Mouse (Mus musculus) cerebellum, postnatal 4 days (tissue): ENCODE data around the gene Fndc3a.
A peak's percentile ranks its signal among the peaks of the same experiment; 100 is the strongest.

Experiments
- DNase-seq, 2 experiments: peaks; one replicate each; pipeline ENCODE4 v3.0.0; 2022; ENCODE audit warnings: low spot score in 2 of 2, mixed read lengths in 1 of 2

The Fndc3a gene

DNA sequence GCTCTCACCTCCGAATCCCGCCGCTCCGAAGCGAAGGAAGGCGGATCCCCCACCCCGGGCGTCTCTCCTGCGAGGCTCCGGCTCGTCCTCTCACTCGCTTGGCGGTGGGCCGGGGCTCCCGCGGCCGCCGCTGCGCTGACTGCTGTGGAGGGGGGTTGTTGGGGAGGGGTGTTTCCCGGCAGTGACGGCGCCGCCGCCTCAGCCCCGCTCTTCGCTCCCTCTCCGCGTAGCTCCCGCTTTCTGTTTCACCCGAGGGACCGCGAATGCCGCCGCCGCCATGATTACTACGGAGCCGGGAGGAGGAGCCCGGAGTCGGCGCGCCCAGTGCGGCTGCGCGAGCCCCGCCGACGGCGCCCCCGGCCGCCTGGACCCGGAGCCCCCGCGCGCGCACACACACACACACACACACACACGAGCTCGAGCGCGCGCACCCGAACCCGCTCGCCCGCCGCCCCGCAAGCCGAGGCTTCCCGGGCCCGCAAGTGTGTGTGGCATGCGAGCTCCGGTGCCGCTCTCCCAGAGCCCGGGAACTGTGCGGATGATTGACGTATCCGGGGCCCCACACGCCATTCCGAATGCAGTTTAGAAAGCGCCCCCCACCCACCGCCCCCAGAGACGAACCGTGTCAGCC lies at the start of gene Fndc3a:
Fndc3a (minus strand) TSS at position 294 of the 631 bp plus-strand sequence.
- DNase-seq, result peak; percentile 65 to 88

DNA sequence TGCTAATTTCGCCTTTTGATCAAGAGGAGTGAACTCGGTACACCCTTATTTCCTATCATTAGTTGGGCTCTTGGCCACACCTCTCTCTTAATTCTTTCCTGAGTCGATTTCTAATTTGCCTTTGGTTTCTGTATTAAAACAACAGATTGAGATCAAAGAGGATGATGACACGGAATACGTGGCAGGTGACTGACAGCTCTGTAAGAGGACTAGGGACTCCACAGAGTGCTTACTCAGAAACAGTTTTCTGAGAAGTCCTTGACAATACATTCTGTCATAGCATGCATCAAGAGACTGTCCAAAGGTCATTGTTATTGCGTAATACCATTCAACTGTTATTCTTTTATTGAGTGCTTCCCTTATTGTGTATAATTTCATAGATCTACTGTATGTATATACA lies 43.1 kb upstream of the Fndc3a start:
- no peak for DNase-seq

DNA sequence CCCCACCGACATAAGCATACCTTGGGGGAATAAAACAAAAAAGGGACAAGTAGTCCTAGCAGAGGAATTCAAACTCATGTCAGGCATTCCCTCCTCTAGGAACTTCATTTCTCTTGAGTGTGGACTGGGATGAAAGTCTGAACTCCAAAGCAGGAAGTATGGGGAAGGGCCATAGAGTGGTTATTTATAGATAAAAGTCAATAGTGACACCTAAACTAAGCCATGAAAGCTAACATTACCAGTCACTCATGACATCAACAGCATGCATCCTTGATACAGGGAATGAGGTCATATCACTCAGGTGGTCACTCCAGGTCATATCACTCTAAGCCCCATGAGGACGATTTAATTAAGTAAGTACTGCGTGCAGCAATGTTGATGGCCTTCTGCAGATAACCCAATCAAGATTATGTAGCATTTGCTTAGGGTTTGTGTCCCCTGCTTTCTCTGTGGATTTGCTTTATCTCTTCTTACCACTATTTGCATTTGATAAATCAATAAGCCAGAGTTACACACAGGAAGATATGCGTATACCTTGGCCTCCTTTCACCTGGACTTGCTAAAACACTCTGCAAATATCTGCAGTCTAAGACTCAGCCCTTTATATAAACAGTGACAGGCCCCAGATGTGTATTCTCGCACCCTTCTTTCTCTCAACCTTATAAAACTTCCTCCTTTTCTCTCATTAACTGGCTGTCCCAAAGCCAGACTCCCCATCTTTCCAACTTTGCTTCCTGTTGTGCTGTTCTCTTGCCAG lies 40.8 kb upstream of the Fndc3a start:
- no peak for DNase-seq

DNA sequence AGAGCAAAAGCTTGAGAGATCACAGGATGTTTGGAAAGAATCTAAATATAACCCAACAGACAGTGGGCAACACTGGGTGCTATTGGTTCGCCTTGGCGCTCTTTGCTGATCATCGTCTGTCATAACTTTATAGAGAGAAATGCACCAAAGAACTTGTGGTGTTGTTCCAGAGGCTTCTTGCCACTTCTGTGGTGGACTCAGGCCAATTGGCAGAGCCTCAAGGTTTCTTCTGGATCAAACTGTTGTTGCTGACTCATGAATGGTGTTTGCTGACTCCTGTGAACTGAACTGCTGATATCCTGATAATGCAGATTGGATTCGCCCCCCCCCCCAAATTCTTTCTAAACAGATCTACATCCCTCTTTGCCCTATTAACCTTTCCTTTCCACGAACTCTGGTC lies 38.5 kb upstream of the Fndc3a start:
- no peak for DNase-seq

DNA sequence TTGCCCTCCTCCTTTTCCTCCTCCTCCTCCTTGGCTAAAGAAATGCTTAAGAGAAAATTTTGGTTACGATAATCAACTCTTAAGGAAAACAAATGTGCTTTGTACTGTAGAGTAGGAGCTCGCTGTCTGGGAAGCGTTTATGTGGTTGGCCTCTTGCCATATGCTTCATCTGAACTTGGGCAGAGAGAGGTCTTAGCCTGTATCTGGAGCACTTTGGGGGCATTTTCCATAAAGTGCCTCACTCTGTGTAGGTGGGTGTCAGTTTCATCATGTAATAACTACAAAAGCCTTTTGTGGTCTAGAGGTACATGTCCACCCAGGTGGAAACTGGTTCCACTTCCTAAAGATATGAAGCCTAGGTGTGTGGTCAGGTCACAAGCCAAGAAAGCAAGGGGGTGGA lies 31.9 kb upstream of the Fndc3a start:
- no peak for DNase-seq

DNA sequence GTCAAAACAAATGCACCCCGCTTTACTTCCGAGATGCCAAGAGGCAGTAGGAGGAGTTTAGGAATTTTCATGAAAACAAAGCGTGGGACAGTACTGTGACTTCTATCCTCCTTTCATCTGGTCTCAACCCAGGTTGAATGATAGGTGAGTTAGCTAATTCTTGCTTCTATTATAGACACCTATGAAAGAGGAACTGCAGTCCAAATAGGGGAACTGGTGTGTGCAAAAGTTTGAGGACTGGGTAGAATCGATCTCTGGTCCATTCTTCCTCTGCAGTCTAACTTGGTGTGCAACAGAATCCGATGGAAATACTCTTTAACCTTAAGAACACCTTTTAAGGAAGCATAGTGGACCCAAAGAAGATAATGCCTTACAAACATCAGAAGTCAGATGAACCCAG lies 30.5 kb upstream of the Fndc3a start:
- DNase-seq, result no peak

DNA sequence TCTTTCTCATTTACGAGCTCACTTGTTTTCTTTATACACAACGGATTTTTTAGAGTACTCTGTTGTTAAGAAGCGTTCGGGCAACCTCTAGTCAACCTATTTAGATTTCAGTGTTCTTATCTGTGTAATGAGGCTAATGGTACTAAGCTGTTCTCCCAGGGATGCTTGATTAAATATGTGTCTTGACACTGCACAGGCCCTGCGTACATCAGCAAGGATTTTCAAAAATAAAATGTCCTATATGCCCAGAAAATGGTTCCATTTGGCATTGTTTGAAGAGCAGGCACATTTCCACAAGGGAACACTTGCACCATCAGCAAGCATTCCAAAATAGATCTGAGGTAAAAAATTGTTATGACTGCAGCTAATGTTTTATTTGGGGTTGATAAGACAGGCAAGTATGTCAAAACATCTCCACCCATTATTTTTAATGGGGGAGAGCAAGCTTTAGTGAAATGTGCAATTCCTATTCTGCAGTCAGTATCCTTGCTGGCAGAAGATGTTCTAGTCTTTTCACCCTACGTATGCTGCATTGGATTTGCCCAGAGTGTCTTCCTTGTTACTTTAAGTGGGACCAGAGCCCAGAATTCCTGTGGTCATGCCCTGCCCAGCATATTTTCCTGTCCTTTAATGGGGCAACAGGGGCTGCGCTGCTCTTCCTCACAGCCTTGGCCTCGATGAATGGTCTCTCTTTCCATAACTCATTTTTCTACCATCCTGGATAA lies 29.8 kb upstream of the Fndc3a start:
- DNase-seq, result no peak

DNA sequence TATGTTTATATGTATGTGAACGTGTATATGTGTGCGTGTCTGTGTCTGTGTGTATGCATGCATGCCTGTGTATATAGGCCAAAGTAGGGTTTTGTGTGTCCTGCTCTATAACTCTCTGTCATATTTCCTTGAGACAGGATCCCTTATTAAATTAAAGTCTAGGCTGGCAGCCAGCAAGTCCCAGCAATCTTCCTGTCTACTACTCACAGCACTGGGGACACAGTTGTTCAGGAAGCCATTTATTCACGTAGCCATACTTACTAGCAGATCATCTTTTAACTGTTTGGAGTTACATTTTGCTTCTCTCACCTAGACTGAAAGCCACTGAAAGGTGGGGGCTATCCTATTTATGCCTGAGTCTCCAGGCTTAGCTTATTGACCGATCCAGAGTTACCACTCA lies 29.0 kb upstream of the Fndc3a start:
- no peak for DNase-seq

DNA sequence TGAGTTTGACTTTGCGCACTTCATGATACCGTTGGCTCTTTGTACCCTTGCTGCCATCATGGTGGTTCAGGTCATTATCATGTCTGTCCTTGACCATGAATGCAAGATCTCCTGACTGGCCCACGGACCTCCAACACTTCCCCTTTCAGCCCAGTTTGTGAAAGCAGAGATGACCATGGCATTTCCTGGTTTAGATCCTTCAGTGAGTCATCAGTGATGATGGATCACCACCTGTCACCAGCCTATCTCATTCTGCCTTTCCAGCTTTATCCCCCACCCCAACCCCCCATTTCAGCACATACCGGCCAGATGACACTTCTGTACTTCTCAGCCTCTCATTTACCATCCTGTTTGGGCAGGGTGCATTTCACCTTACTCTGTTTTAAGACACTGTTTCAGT lies 28.4 kb upstream of the Fndc3a start:
- no peak for DNase-seq

DNA sequence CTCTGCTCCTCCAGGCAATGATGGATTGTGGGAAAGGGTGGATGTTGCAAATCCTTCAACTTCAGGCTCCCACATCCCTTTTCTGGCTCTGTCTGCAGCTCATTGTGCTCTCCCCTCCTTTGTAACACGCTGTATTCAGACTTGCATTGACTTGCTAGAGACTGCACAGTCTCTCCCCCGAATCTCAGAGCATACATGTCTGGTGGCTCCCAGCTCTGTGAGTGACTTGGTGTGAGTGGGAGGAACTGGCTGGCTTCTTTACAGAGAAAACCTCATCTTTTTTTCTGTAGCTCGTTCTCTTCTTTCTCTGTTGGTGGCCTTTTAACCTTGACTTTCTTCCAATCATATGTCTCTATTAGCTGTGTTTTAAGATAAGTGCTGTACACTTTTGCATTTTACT lies 16.1 kb upstream of the Fndc3a start:
- no peak for DNase-seq

DNA sequence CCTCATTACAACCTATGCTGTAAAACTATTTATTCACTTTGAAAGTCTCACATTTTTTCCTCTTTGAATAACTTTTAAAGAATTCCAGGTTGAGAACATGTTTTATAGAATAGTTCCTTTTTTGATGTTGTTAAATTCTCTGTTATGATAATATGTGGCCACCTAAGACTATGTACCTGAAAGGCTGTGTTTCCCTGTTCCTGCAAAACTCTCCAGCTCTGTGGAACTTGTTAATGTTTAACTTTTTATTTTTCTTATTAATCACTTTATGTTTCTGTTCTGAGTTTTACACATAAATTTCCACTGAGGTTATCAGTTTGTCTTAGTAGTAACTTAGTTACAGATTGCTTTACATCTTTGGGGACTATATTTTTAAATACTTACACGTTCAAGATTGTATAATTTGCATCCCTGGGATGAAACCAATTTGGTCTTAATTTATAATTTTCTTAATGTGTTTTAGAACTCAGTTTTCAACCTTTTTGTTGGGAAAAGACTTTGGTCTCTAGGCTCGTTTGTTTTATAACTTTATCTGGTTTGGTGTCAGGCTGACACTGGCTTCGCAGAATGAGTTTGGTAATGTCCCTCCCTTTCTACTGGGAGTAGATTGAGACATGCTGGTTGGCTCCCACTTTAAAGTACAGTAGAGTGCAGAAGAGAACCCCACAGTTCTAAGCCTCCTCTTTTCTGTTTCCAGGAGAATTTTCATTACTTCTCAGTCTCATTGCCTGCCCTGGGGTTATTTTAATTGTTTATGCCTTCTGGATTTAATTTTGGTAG lies 12.7 kb upstream of the Fndc3a start:
- DNase-seq, result no peak

DNA sequence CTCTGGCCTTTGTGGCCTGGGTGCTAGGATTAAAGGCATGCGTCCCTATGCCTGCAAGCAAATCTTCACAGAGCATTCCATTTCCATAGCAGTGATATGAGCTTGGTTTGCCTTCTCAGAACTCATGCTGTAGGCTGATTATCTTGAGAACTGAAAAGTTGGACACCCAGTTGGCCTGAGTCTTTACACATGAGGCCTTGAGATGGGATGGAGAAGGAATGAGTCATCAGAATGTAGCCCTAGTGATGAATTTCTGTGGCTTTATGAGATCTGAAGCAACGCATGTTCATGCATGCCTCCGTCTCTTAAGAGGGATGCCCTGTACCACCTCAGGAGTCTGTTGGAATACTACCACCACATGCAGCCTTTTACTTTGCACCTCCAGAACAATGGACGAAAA lies 6.4 kb upstream of the Fndc3a start:
- DNase-seq, result no peak

DNA sequence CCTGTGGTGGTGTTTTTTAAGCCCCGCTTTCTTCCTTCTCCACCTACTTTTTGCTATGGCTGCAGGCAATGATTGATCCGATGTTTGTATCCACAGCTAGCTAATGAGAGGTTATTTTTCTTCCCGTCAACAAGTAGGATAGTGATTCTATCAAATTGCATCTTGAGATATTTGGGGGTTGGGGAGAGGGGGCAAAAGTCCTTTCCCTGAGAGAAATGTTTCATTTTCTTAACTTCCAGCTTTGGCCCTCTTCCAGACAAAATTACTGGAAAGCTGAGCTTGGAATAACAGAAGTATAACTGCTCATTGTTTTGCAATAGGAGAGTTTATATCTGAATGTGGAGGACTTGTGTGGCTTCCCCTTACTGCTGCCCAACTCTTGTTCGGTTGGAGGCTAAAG lies 1.3 kb upstream of the Fndc3a start:
- no peak for DNase-seq

DNA sequence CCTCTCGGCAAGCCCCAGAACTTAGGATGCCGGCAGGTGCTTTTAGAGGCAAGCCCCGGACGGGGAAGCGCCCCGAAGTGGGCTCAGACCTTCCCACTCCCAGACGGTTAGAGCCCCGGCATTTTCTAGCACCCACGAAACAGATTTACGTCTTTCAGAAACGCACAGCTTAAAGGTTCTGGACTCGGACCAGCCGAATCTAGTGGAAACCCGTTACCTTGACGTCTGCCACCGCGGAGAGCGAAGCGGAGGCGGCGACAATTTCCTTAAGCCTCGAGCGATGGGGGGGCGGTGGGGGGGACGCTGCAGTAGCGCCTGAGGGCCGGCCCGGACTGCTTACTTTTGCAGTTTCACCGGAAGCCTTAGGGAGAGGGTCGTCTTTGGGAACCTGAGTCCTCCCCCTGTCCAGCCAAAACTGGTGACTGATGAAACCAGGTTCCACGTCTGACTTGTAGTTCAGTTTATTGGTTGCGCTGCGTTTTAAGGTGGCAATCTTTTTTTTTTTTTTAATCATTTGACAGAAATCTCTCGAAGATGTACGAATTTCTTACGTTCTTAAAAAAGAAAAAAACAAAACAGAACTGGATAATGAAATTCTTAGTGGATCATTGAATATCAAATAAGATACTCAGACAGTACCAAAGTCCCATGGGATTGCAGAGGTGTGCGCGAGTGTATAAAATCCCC lies 681 bp upstream of the Fndc3a start:
- DNase-seq, result no peak

DNA sequence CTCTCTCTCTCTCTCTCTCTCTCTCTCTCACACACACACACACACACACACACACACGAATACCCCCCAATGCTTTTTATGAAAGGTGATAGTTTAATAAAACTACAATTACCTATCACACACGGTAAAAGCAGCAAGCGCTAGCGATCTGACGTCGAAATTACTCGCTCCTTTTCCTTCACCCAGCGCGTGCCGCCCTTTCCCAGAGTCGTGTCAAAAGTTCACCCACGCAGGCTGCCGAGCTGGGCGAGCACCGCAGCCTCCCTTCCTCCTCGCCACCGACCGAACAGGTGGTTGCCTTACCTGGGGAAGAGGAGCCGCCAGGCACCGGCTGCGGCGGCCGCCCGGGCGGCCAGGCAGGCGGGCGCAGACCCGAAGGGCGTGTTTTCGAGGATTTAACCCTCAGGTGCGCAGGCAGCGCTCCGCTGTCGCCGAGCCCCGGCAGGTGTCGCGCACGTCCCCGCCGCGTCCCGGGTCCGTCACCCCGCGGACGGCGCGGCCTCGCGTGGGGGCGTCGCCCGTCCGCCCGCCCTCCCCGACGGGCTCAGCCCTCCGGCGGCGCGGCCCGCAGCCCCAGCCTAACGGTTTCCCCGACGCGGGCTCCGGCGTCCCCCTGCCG lies 603 bp downstream of the Fndc3a start:
- peak in 1 of 2 experiments; percentile 22 for DNase-seq

DNA sequence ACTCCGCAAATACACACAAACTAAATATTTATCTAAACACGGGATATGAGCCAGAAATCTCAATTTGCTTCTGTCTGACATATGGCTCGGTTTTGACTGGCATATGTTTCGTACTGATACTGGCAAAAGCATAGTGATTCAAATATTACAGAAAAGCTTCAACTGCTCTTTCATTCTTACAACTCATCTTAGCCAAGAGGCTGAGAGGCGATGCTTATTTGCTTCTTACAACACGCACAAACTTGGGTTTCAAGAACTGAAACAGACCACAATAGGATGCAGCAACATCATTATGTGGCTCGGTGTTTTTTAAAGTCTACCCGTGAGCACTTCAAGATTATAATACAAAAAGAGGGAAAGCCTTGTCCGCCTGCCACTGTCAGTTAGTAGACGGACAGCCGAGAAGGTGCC lies 1.2 kb downstream of the Fndc3a start:
- no peak for DNase-seq

DNA sequence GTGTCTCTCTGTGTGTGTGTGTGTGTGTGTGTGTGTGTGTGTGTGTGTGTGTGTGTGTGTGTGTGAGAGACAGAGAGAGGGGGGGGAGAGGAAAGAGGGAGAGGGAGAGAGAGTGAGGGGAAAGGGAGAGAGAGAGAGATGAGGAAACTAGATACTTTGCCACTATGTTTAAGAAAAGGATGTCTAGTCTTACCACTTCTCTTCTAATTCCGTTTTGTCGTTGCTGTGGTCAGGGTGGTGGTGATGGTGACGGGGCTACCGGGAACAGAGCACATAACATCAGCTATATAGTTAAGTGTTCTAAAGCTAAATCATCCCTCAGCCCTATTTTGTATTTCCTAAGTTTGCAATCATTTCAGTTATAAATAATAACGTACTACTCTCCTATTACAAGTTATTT lies 9.7 kb downstream of the Fndc3a start:
- no peak for DNase-seq

DNA sequence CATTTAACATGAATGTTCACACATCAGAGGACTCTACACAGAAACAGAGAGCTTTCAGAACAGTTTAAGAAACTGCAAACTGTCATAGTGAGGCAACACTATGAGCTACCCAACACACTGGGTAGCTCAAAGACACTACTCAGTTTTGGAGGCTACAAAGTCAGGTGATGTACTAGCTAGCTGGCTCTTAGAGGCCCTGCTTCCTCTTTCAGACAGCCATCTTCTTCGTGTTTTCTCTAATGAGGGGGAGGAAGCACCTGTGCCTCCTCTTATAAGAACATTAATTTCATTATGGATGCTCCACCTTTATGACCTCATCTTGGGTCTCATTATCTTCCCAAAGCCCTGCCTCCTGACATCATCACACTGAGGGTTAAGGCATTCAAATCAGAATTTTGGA lies 18.4 kb downstream of the Fndc3a start:
- no peak for DNase-seq

DNA sequence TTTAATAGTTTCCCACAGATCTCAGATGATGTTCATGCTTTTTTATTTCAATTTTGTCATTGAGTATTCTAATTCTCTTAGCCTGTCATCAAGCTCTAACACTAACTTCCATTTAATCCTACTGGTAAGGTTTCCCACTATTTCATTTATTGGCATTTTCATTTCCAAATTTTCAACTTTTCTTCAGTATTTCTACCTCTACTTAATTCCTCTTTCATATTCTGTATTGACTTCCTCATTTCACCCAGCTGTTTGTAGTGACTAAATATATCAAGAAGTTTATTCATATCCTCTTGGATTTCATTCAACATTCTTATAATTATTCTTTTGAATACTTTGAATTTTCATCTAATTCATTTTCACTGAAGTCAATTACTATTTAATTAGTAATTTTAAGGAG lies 20.3 kb downstream of the Fndc3a start:
- DNase-seq, result no peak

DNA sequence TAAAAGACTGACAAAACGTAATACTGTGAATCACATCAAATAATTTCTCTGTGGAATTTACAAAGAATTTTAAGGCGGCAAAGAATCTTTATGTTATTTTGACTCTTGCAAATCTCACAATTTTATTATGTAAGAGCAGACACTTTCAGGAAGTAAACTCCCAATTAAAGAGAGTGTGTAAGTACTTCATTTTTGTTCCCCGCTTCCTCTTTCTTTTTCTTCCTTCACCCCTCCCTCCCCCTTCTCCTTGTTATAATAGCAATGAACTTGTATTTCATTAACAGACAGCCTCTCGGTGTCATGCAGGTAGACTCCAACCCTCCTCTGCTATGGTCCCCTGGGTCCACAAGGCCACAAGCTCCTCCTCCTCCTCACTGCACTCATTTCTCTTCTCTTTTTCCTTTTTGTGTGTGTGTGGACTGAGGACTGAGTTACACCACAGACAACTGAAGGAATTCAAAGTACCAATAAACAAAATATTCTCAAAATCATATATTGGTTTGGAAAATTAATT lies 24.9 kb downstream of the Fndc3a start:
- no peak for DNase-seq

DNA sequence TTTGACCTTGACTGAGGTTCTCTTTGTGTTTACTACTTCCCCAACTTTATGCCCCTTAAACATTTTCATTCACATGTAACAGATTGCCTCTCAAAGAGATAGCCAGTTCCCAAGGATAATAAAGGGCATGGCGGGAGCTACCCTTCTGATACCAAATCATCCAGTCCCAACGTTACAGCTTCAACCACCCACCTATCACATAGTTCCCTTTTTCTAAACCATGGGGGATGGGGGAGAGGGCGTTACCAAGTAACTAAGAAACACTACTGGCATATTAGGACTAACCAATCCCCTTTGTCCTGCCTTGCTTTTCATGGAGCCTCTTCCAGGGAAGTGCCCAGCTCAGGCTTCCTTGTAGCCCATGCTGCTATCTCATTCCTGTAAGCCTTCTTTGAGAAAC lies 32.6 kb downstream of the Fndc3a start:
- DNase-seq, result no peak
